Mouse (Mus musculus) erythroblast, embryonic 14.5 days (primary cell): Measurements from ENCODE around the gene Tubg2.

Source experiments
- GATA1 ChIP-seq: IDR thresholded peaks from 2 replicates; pipeline ENCODE4 v1.6.1; 2012; ENCODE audit warnings: low read length, inconsistent platforms, mixed read lengths
- TAL1 ChIP-seq: IDR thresholded peaks from 3 replicates; pipeline ENCODE4 v1.6.1; 2012; ENCODE audit warnings: low read length, inconsistent platforms, mixed read lengths

DNA sequence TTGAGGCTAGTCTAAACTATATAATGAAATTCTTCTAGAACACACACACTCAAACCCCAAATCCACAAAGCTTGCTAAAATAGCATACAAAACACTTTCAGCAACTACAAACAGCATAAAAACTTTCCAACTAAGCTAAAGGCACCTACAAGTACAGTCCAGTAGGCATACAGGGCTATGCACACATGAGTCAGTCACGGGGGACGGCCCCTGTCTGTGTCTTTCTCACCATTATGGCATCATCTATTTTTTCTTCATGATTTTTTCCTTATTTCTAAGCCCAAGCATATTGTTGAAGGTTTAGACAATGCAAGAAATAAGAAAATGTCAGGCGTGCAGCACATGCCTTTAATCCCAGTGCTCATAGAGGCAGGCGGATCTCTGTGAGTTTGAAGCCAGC is 44.5 kb upstream of the Tubg2 start:
- TF ChIP-seq GATA1 (no peak), TAL1 (no peak)
